Mouse (Mus musculus): ENCODE measurements around the gene Gpsm3. TPM values are rescaled to one million over a fixed set of nuclear protein-coding genes. Genes with fewer than 3 reads are reported as not detected.

Gpsm3 gene
- polyA plus RNA-seq, 1 experiment from 2014 or later, result 8.1 TPM

DNA sequence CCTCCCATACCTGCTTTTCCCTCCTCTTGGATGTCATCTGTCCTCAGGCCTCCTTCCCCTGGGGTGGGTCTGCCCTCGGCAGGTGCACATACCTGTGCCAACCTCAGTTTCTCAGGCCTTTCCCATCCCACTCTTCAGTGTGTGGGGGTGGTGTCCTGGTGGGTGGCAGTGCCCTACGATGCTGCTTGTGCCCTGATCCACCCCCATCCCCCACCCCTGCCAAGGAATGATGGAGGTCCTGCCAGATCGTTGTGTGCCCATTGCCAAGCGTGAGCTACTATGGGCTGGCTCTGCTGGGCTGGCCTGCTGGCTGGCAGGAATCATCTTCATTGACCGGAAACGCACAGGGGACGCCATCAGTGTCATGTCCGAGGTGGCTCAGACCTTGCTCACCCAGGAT lies 21.4 kb downstream of the Gpsm3 start:
- no peaks in the 10 kb centered on the region for H3K27me3 ChIP-seq (ENCODE audit: insufficient read depth, poor library complexity, severe bottlenecking)
- H3K4me1 ChIP-seq (replicated peaks), result peaks cover 44% of the 10 kb centered on the region
- no peak overlapping the region for H3K4me3 ChIP-seq
- H3K36me3 ChIP-seq, result peaks cover 80% of the 10 kb centered on the region
- H3K9me3 ChIP-seq, result no peaks in the 10 kb centered on the region
- 96% methylated on average over 8 of the region's 8 CpGs for WGBS
- DNase-seq (ENCODE audit: low spot score), result no peak
- H3K27ac ChIP-seq, result no peak overlapping the region

DNA sequence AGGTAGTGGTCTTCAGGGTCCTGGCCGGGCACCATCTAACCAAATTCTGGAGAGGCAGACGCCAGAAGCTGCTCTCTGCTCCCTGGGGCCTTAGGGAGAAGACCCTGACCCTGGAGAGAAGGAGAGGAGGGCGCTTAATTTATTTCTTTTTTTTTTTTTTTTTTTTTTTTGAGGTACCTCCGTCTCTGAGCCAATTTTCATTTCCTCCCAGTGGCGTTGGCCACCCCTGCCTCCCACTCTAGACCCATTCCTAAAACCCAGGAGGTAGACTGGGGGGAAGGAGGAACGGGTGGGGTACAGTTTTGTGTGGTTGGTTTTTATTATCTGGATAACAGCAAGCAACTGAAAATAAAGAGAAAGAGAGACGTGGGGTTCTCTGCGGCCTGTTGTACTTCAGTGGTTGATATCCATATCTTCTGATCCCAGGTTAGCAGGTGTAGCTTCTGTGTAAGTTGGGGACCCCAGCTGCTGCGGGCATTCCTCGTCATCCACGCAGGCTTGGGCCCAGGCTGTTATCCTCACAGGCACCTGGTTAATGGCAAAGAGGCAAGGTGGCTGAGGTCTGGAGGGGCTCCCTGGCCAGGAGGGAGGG lies 23.5 kb downstream of the Gpsm3 start:
- Histone ChIP-seq H3K4me1 (replicated peaks) (peaks cover 35% of the 10 kb centered on the region), H3K9me3 (no peaks in the 10 kb centered on the region), H3K4me3 (no peak overlapping the region), H3K27ac (no peak overlapping the region), H3K36me3 (peaks cover 84% of the 10 kb centered on the region), H3K27me3 (ENCODE audit: insufficient read depth, poor library complexity, severe bottlenecking) (no peaks in the 10 kb centered on the region)
- WGBS, result 88% methylated on average over 11 of the region's 11 CpGs
- DNase-seq (ENCODE audit: low spot score), result no peak

DNA sequence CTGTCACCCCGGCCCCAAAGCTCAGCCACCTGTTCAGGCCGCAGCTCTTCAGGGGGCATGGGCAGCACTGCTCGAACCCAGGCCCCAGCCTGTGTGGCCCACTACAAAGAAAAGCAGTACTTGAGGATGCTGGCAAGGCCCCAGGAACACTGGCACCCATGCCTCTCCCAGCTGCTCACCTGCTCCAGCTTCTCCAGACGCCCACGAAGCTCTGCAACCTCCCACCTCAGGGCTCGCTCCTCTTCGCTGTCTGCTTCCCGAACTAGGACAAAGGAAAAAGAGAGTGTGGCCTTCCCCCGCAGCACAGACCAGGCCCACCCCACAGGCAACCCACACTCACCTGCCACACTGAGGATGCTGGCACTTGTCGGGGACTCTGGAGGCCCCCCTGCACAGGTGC lies 24.2 kb downstream of the Gpsm3 start:
- no peak for DNase-seq (ENCODE audit: low spot score)
- 89% methylated on average over 10 of the region's 10 CpGs for WGBS
- H3K4me1 ChIP-seq (replicated peaks), result peaks cover 28% of the 10 kb centered on the region
- no peak overlapping the region for H3K27ac ChIP-seq
- peaks cover 77% of the 10 kb centered on the region for H3K36me3 ChIP-seq
- H3K9me3 ChIP-seq, result no peaks in the 10 kb centered on the region
- H3K4me3 ChIP-seq, result no peak overlapping the region
- no peaks in the 10 kb centered on the region for H3K27me3 ChIP-seq (ENCODE audit: insufficient read depth, poor library complexity, severe bottlenecking)

DNA sequence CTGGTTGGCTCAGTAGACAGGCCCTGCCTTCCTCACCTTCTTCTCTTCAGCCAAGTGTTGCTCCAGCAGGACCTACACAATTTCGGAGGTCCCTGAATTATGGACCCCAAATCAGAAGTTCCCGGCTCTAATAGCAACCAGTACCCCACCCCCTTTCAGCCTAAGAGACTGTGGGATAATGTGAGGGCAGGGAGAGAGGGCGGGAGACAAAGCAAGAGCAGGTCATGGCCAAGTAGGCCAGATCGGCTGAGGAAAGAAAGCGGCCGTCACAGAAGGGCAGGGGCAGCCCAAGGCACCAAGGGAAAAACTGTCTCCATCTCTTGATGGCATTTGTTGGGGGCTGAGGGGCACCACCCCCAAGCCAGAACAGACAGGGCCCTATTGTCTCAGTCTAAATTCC lies 26.3 kb downstream of the Gpsm3 start, which contains the start of gene Egfl8:
Gene Egfl8, minus strand, starts transcription at position 101 of the 400 bp plus-strand sequence.
- Histone ChIP-seq H3K27ac (peak within 1 kb of the TSS; percentile 73), H3K36me3 (peaks cover 66% of the 10 kb centered on the region), H3K9me3 (no peaks in the 10 kb centered on the region), H3K4me1 (replicated peaks) (peaks cover 28% of the 10 kb centered on the region), H3K27me3 (ENCODE audit: insufficient read depth, poor library complexity, severe bottlenecking) (no peaks in the 10 kb centered on the region), H3K4me3 (peak within 1 kb of the TSS; percentile 9; the same call in 1 of the 2 replicates)
- DNase-seq (ENCODE audit: low spot score), result no peak
- 44% methylated on average over 6 of the region's 6 CpGs for WGBS

DNA sequence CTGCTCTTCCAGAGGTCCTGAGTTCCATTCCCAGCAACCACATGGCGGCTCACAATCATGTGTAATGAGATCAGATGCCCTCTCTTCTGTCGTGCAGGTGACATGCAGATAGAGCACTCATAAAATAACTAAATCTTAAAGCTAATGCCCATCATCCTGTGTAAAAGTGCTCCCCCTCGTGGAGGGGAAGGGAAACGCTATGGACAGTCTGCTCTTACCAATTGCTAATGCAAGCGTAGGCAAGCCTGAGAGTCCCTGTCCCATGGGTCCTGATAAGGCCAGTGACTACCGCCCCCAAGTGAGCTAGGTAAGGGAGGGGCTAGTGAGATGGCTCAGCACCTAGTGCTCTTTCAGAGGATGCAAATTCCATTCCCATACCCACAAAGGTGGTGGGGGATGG lies 29.4 kb downstream of the Gpsm3 start:
- Histone ChIP-seq H3K36me3 (peaks cover 59% of the 10 kb centered on the region), H3K9me3 (no peaks in the 10 kb centered on the region), H3K4me1 (replicated peaks) (peaks cover 28% of the 10 kb centered on the region), H3K27me3 (ENCODE audit: insufficient read depth, poor library complexity, severe bottlenecking) (no peaks in the 10 kb centered on the region), H3K27ac (no peak overlapping the region), H3K4me3 (no peak overlapping the region)
- DNase-seq (ENCODE audit: low spot score), result peak; percentile 66
- WGBS, result 15% methylated on average over 6 of the region's 6 CpGs

DNA sequence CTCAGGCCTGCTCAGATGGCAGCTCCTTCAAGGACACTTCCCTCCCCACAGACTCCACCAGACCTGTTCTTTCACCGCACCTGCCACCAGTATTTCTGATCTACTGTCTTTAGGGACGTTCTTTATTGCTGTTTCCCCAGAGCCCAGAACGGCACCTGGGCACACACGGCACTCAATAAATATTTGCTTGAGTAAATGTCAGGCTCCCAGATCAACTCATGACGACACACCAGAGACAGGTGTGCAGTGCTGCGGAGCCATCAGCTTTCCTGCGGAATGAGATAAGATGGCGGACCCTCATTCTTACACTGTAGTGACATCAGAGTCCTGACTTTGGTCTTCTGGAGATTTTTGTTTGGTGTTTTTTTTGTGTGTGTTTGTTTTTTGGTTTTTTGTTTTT lies 31.4 kb downstream of the Gpsm3 start:
- H3K36me3 ChIP-seq, result peaks cover 50% of the 10 kb centered on the region
- no peaks in the 10 kb centered on the region for H3K9me3 ChIP-seq

DNA sequence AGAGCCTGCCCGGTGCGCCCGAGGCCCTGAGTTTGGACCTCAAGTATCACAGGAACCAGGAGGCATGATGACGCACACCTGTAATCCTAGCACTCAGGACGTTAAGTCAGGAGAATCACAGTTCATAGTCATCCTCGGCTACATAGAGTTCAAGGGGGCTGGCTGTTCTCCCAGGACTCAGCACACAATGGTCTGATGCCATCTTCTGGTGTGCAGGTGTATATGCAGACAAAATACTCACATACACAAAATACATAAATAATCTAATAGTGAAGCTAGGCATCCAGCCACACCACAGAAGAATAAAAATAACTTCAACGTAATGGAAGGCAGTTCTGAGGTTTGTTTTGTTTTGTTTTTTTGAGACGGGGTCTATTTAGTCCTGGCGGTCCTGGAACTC lies 33.6 kb downstream of the Gpsm3 start:
- H3K4me1 ChIP-seq (replicated peaks), result peaks cover 25% of the 10 kb centered on the region
- H3K4me3 ChIP-seq, result no peak overlapping the region
- no peak overlapping the region for H3K27ac ChIP-seq
- H3K9me3 ChIP-seq, result no peaks in the 10 kb centered on the region
- H3K36me3 ChIP-seq, result peaks cover 35% of the 10 kb centered on the region
- no peaks in the 10 kb centered on the region for H3K27me3 ChIP-seq (ENCODE audit: insufficient read depth, poor library complexity, severe bottlenecking)
- 88% methylated on average over 9 of the region's 9 CpGs for WGBS
- DNase-seq (ENCODE audit: low spot score), result no peak

More for the DNA sequence above, 31.4 kb downstream of the Gpsm3 start:
- WGBS, result 93% methylated on average over 8 of the region's 8 CpGs
- no peak for DNase-seq (ENCODE audit: low spot score)
- Histone ChIP-seq H3K4me1 (replicated peaks) (peaks cover 14% of the 10 kb centered on the region), H3K27ac (no peak overlapping the region), H3K4me3 (no peak overlapping the region), H3K27me3 (ENCODE audit: insufficient read depth, poor library complexity, severe bottlenecking) (no peaks in the 10 kb centered on the region)

DNA sequence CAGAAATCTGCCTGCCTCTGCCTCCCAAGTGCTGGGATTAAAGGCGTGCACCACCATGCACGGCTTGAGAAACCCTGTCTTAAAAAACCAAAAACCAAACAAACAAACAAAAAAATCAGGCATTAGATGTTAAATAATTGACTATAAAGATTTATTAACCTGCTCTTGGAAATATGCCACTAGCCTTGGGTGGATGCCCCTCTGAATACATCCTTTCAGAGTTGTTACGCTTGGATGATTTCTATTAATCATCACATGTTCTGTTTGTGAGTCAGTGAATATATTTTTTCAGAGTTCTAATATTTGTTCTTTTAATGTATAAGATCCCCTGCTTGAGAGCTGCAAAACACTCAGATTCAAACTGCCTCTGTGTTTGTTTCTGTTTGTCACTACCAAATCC lies 35.4 kb downstream of the Gpsm3 start:
- H3K4me3 ChIP-seq, result no peak overlapping the region
- DNase-seq (ENCODE audit: low spot score), result no peak
- 97% methylated on average over 3 of the region's 3 CpGs for WGBS

DNA sequence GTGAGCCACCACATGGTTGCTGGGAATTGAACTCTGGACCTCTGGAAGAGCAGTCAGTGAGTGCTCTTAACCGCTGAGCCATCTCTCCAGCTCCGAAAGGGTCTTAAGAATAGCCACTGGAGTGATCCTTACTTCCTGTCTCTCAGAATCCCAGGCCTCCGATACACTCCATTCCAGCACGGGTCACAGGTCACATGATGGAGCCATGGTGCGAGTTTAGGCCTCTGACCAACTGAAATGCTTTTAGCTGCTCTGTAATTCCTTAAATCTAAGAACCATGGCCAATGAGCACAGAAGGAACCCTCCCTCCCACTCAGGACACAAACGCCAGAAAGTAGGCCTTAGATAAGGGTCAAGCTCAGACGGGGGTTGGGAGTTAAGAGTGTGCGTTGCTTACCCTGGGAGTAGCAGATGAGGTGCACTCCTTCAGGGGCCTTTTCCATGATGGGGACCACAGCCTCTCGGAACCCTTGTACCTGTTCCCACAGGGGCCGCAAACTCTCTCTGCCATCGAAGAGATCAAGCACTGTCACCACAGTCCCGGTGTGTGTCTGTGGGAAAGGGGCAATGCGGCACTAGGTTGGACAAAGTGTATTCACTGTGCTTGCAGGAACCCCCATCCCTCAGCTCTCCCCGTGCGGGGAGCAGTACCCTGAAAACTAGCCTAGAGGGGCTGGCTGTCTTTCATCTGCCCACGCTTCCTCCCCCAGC lies 36.6 kb downstream of the Gpsm3 start:
- Histone ChIP-seq H3K9me3 (no peaks in the 10 kb centered on the region), H3K4me3 (peak overlapping the region; percentile 83), H3K4me1 (replicated peaks) (peaks cover 55% of the 10 kb centered on the region), H3K36me3 (peaks cover 30% of the 10 kb centered on the region), H3K27me3 (ENCODE audit: insufficient read depth, poor library complexity, severe bottlenecking) (peaks cover 30% of the 10 kb centered on the region), H3K27ac (peak overlapping the region; percentile 92)
- no peak for DNase-seq (ENCODE audit: low spot score)
- 54% methylated on average over 16 of the region's 16 CpGs for WGBS

More for the DNA sequence above, 35.4 kb downstream of the Gpsm3 start:
- peaks cover 35% of the 10 kb centered on the region for H3K36me3 ChIP-seq
- H3K4me1 ChIP-seq (replicated peaks), result peaks cover 43% of the 10 kb centered on the region
- H3K27ac ChIP-seq, result no peak overlapping the region
- H3K9me3 ChIP-seq, result no peaks in the 10 kb centered on the region
- H3K27me3 ChIP-seq (ENCODE audit: insufficient read depth, poor library complexity, severe bottlenecking), result peaks cover 17% of the 10 kb centered on the region

DNA sequence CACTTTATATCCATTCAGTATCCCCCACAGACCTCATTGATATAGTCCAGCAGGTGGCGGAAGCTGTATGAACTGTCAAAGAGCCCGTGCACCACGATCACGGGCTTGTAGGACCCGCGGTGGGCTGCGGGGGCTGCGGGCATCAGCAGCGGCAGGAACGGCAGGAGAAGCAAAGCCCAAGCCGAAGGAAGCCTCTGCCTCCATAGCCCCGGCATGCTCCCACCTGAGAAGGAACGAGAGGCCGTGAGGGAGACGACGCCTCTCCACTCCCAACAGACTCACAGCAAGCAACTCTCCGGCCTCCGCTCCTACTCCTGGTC lies 37.1 kb downstream of the Gpsm3 start:
- Histone ChIP-seq H3K27ac (peak overlapping the region; percentile 92), H3K9me3 (no peaks in the 10 kb centered on the region), H3K36me3 (peaks cover 25% of the 10 kb centered on the region), H3K4me3 (peak overlapping the region; percentile 83), H3K4me1 (replicated peaks) (peaks cover 60% of the 10 kb centered on the region), H3K27me3 (ENCODE audit: insufficient read depth, poor library complexity, severe bottlenecking) (peaks cover 35% of the 10 kb centered on the region)
- peak; percentile 62 for DNase-seq (ENCODE audit: low spot score)
- under 1% methylated on average over 18 of the region's 18 CpGs for WGBS

DNA sequence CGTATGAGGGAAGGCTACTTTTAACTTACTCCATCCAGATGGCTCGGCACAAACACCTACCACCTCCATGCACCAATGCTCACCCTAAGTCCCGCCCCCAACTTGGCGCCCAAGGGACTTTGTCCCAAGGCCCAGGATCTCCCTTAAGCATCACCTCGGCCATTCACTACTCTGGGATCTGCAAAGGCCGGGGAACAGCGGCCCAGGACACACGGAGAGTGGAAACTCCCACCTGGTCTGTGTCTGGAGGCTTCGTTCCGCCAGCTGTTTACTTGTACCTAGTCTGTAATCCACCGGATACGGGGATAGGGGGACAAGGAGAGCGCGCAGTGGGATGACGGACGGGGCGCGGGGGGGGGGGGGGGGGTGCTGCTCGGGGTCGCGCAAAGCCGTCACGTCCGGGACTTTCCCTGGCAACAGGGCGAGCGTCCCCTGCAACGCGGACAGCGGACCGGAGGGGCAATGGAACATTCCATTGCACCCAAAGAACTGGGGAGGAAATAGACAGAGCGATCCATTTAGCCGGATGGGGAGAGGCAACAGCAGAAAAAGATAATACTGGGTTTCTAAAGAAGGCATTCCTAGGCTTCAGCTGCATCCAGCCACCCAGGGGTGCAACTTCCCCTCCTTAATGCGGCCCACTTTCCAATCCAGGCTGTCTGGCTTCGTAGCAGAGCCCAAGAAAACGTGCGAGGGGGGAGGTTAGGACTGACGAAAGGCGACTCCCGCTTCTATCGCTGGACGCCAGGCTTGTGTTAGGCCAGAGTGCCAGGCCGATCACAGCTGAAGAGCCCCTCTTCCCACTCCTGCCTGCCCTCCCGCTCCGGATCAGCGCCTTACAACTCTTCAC lies 37.7 kb downstream of the Gpsm3 start:
- Histone ChIP-seq H3K4me3 (peak overlapping the region; percentile 83), H3K36me3 (peaks cover 19% of the 10 kb centered on the region), H3K27ac (peak overlapping the region; percentile 92), H3K4me1 (replicated peaks) (peaks cover 66% of the 10 kb centered on the region), H3K27me3 (ENCODE audit: insufficient read depth, poor library complexity, severe bottlenecking) (peaks cover 41% of the 10 kb centered on the region), H3K9me3 (no peaks in the 10 kb centered on the region)
- peak; percentile 93 for DNase-seq (ENCODE audit: low spot score)
- under 1% methylated on average over 45 of the region's 45 CpGs for WGBS

DNA sequence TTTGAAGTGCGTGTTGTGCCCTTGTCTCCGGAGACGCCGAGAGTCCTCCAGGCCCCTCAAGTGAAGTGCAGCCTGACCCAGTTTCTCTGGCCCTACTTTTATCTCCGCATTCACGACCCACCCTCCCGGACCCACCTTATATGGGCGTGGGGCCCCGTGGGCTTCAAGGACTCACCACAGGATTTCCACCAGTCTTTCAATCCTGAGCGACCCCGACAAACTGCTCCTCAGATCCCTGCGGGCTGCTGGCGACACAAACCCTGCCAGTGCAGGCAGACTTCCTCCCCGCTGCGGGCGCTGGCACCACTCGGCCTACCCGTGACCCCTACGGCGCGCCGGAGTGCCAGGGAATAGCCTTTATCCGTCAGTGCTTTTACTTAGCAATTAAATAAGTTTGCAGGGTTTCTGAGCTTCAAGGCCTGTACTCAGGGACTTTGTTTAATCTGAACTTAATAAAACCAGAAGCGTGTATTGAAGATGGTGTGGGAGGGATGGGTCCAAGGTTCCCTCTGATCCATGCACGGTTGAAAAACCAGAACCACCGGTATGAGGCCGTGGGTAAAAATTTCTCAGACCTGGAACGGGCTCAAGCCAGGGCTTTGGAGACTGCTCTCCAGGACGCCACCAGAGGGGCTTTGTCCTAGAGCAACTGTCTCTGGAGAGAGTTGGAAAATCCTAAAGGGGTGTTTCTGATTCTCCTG lies 38.5 kb downstream of the Gpsm3 start, which contains the start of gene Ppt2:
Gene Ppt2, minus strand, starts transcription at position 568 of the 701 bp plus-strand sequence.
- 6% methylated on average over 29 of the region's 29 CpGs for WGBS
- no peaks in the 10 kb centered on the region for H3K9me3 ChIP-seq
- peaks cover 11% of the 10 kb centered on the region for H3K36me3 ChIP-seq
- peak within 1 kb of the TSS; percentile 83 for H3K4me3 ChIP-seq
- peaks cover 68% of the 10 kb centered on the region for H3K4me1 ChIP-seq (replicated peaks)
- peaks cover 48% of the 10 kb centered on the region for H3K27me3 ChIP-seq (ENCODE audit: insufficient read depth, poor library complexity, severe bottlenecking)
- peak within 1 kb of the TSS; percentile 92 for H3K27ac ChIP-seq
- no peak for DNase-seq (ENCODE audit: low spot score)
